Mouse (Mus musculus): ENCODE measurements around the gene Acp4. TPM values are rescaled to one million over a fixed set of nuclear protein-coding genes. Genes with fewer than 3 reads are reported as not detected.

The Acp4 gene
- polyA plus RNA-seq, 1 experiment: not detected

DNA sequence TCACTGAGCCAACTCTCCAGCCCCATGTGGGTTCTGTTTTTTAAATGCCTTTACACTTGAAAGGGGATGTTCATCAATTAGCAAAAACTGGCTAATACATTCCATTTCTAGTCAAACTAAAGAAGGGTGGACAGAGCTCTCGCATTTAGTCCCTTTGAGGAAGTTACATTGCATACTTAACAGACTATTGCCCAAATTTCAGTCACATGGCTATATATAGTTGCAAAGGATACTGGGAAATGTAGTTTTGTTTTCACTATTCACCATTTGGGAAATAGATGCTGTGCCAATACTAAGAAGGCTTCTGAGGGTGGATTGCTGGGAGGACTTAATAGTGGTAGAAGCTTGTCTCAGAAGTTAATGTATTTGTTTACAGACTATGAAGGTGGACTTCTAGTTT lies 23.8 kb upstream of the Acp4 start:
- DNase-seq (ENCODE audit: low read depth): no peak

DNA sequence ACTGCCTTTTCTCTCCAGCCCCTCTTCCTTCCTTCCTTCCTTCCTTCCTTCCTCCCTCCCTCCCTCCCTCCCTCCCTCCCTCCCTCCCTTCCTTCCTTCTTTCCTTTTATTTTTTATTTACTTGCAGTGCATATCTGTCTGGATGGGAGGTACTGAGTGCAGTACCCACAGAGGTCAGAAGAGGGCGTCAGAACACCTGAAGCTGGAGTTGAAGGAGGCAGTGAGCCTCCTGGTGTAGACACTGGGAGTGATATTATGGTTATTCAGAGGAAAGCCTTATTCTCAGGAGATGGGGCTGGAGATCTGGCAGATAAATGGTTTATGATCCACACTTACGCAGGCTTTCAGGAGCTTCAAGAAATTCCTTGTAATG lies 20.1 kb upstream of the Acp4 start:
- peak; percentile 53; the same call in 1 of the 2 replicates for TF ChIP-seq CTCF (IDR thresholded peaks at IDR 0.05; ENCODE audit: borderline replicate concordance, extremely low read depth, insufficient read depth, insufficient read length)
- no peak for TF ChIP-seq POLR2A (IDR thresholded peaks at IDR 0.05; ENCODE audit: borderline replicate concordance, extremely low read depth, insufficient read depth, insufficient read length, poor library complexity, severe bottlenecking)
- peak; percentile 63 for DNase-seq (ENCODE audit: low read depth)

More for the DNA sequence above, 23.8 kb upstream of the Acp4 start:
- no peak for TF ChIP-seq CTCF (IDR thresholded peaks at IDR 0.05; ENCODE audit: borderline replicate concordance, extremely low read depth, insufficient read depth, insufficient read length)
- TF ChIP-seq POLR2A (IDR thresholded peaks at IDR 0.05; ENCODE audit: borderline replicate concordance, extremely low read depth, insufficient read depth, insufficient read length, poor library complexity, severe bottlenecking): no peak

DNA sequence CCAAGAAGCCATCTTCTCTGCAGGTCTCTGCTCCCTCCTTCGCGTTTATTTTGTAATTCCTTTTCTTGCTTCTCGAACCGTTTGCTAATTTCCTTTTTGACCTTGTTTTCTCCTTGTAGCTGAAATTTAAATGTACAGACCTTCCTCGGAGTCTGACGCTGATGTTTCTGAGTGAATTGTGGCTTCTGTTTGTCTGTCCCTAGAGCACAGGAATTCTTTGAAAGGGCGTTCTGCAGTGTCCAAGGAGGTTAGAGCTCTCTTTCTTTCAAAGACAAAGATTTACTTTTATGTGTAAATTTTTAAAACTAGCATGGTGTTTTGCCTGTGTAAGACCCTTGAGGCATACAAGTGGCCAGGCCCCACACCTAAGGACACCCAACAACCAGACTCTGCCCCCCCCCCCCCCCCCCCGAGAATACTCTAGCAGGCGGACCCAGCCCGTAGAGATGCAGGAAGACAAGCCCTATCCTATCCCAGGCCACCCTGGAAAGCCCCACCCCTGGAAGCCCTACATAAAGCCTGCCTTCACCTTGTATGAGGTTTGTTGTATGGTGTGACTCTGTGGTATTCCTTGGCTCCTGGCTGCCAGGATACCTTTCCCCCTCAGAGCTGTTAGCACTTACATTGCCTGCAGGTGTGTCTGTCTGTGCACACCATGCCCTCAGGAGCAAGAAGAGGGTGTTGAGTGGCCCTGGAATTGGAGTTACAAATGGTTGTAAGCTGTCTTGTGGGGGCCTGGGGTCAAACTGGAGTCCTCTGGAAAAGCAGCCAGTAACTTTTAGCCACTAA lies 19.5 kb upstream of the Acp4 start:
- DNase-seq (ENCODE audit: low read depth): no peak
- no peak for TF ChIP-seq POLR2A (IDR thresholded peaks at IDR 0.05; ENCODE audit: borderline replicate concordance, extremely low read depth, insufficient read depth, insufficient read length, poor library complexity, severe bottlenecking)
- TF ChIP-seq CTCF (IDR thresholded peaks at IDR 0.05; ENCODE audit: borderline replicate concordance, extremely low read depth, insufficient read depth, insufficient read length): no peak

DNA sequence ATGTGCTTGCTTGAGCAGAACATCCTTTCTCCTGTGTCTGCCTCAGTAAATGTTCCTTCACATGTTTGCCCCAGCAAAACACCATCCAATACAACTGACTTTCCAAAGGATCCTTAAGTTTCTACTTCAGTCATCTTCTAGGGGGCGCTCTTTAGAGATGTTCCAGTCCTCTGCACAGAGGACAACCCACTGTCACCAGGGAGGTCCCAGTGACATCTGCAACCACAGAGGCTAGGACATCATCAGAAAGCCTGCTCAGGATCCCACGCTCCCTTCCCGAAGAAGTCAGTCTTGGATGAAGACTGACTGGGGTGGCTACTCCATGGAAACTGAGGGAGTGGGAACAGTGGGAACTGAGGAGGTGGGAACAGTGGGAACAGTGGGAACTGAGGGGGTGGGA lies 18.4 kb upstream of the Acp4 start:
- DNase-seq (ENCODE audit: low read depth): no peak
- TF ChIP-seq POLR2A (IDR thresholded peaks at IDR 0.05; ENCODE audit: borderline replicate concordance, extremely low read depth, insufficient read depth, insufficient read length, poor library complexity, severe bottlenecking) (no peak), CTCF (IDR thresholded peaks at IDR 0.05; ENCODE audit: borderline replicate concordance, extremely low read depth, insufficient read depth, insufficient read length) (no peak)

DNA sequence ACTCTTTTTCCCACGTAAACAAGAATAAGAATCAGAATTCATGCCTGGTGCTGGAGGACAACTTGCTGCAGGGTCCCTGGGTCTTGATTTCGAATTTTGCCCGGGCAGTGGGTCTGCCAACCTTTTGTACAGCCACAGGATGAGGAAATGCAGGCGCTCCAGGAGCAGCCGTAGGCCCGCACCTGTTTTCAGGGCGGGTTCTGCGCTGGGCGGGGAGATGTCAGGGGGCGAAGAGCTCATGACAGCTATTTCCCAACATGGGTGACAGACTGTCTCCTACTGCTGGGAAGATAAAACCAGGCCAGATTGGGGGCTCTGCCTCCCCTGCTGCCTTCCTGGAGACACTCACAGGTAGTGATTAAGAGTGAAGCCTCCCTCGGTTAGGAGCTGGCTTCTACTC lies 16.9 kb upstream of the Acp4 start:
- no peak for TF ChIP-seq CTCF (IDR thresholded peaks at IDR 0.05; ENCODE audit: borderline replicate concordance, extremely low read depth, insufficient read depth, insufficient read length)
- no peak for TF ChIP-seq POLR2A (IDR thresholded peaks at IDR 0.05; ENCODE audit: borderline replicate concordance, extremely low read depth, insufficient read depth, insufficient read length, poor library complexity, severe bottlenecking)
- DNase-seq (ENCODE audit: low read depth): no peak

DNA sequence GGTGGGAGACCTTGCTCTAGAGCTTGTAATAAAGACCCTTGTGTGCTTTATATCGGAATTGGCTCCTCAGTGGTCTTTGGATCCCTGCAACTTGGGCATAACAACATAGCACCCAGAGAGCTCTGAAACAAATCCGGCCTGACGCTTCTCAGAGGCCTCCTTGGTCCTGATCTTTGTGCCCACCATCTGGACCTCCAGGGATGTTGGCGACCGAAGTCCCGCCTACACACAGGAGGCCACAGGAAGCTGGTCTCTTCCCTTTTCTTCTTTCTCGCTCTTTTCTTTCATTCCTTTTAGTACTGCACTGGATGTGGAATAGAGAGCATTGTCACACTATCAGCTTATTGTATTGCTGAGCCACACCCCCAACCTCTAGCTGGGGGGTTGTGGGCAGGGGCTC lies 16.3 kb upstream of the Acp4 start:
- no peak for DNase-seq (ENCODE audit: low read depth)
- no peak for TF ChIP-seq POLR2A (IDR thresholded peaks at IDR 0.05; ENCODE audit: borderline replicate concordance, extremely low read depth, insufficient read depth, insufficient read length, poor library complexity, severe bottlenecking)
- no peak for TF ChIP-seq CTCF (IDR thresholded peaks at IDR 0.05; ENCODE audit: borderline replicate concordance, extremely low read depth, insufficient read depth, insufficient read length)

DNA sequence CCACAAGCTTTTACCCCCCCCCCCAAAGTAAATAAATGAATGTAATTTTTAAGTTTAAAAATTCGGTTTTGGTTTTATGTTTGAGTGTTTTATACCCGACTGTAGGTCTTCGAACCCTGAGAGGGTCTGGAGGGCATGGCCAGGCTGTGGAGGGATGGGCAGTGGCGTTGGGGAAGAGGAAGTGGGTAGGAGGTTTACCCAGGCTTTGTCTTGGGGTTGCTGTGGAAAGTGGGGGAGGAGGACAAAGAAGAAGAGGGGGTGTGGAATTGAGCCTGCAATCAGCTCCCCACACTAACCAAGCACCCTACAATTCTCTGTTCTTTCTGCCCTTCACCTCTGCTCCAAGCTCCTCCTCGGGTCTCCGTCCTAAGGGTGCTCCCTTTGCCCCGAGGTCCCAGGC lies 15.4 kb upstream of the Acp4 start:
- no peak for TF ChIP-seq POLR2A (IDR thresholded peaks at IDR 0.05; ENCODE audit: borderline replicate concordance, extremely low read depth, insufficient read depth, insufficient read length, poor library complexity, severe bottlenecking)
- no peak for TF ChIP-seq CTCF (IDR thresholded peaks at IDR 0.05; ENCODE audit: borderline replicate concordance, extremely low read depth, insufficient read depth, insufficient read length)

DNA sequence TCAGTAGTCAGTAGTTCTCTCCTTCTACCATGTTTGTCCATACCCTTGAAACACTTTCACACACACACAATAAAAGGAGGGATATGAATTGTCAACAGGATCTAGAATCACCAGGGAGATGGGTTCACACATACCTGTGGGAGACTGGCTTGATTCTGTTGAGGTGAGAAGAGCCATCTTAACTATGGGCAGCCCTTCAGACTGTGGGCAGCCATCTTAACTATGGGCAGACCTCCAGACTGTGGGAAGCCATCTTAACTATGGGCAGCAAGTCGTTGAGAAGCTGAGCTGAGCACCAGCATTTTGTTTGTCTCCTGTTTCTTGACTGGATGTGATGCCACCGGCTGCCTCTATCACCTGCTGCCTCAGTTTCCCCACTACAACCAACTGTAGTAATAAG lies 14.1 kb upstream of the Acp4 start:
- TF ChIP-seq CTCF (IDR thresholded peaks at IDR 0.05; ENCODE audit: borderline replicate concordance, extremely low read depth, insufficient read depth, insufficient read length) (no peak), POLR2A (IDR thresholded peaks at IDR 0.05; ENCODE audit: borderline replicate concordance, extremely low read depth, insufficient read depth, insufficient read length, poor library complexity, severe bottlenecking) (no peak)
- peak; percentile 75 for DNase-seq (ENCODE audit: low read depth)

More for the DNA sequence above, 15.4 kb upstream of the Acp4 start:
- no peak for DNase-seq (ENCODE audit: low read depth)

DNA sequence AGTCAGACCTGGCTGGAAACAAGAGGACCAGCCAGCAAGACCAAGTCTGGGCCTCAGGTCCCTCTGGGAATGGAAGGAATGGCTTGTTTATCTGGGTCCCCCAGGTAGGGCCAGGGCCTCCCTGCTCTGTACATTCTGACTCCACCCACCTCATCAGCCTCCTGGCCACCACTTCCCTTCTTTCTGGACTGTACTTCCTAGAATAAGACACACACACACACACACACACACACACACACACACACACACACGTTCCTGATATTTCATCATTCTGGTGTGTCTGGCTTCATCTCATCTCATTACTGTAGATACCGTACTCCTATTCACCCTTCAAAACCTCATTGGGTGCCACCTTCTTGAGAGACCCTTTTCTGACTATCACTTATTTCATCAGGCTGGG lies 12.2 kb upstream of the Acp4 start:
- TF ChIP-seq POLR2A (IDR thresholded peaks at IDR 0.05; ENCODE audit: borderline replicate concordance, extremely low read depth, insufficient read depth, insufficient read length, poor library complexity, severe bottlenecking) (no peak), CTCF (IDR thresholded peaks at IDR 0.05; ENCODE audit: borderline replicate concordance, extremely low read depth, insufficient read depth, insufficient read length) (no peak)
- no peak for DNase-seq (ENCODE audit: low read depth)

DNA sequence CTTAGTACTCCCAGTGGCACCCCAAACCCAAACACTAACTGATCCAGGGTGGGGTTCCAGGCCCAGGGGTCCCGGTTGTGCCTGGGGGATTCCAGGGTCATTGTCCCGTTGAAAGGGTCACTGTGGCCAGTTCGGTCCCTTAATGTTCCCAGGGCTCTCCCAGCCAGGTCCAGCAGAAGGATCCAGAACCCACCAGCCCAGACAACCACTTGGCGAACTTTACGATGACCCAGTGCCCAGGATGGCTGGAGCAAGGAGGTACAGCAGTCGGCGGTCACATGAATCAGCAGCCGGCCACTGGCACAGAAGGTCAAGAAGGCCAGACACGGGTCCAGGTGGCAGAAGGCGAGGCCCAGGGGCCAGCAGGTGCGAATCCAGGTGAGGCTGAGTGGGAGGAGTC lies 10.9 kb upstream of the Acp4 start:
- TF ChIP-seq CTCF (IDR thresholded peaks at IDR 0.05; ENCODE audit: borderline replicate concordance, extremely low read depth, insufficient read depth, insufficient read length) (no peak), POLR2A (IDR thresholded peaks at IDR 0.05; ENCODE audit: borderline replicate concordance, extremely low read depth, insufficient read depth, insufficient read length, poor library complexity, severe bottlenecking) (no peak)
- no peak for DNase-seq (ENCODE audit: low read depth)

DNA sequence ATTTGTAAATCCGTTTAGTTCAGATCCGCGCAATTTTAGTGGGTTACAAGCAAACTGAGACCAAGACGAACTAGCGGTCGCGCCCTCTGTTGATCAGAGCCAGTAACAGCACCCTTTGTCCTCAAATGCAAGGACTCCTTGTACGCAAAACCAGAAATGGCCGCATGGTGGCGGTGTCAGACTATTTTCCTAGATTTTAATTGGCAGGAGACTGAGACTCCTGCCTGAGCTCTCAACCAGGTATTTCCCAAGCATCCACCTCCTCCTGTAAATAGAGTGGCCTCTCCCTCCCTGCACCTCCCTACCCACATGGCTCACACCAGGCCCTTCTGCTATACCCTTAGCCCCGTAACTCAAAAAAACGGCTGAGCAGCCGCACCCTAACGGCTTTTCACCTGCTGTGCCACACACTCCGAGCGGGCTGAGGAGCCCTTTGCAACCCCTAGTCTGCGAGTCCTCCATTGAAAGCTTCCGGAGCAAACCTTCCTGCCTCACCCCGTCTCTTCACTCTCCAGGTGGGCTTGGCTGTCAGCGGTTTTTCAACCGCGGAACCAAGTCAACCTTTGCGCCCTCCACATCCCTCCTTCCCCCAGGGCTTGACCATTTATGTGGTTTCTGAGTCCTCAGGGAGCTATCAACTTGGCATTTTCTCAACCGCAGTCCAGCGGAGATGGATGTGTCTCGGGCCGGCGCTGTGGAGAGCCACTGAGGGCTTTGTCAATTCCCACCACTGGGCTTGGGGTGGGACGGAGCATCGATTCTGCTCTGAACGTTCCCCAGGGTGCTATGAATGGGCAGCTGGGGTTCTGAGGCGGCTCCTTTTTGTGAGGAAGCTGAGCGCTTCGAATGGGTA lies 5.8 kb upstream of the Acp4 start:
- peak; percentile 97 for DNase-seq (ENCODE audit: low read depth)
- peak; percentile 97 for TF ChIP-seq CTCF (IDR thresholded peaks at IDR 0.05; ENCODE audit: borderline replicate concordance, extremely low read depth, insufficient read depth, insufficient read length)
- TF ChIP-seq POLR2A (IDR thresholded peaks at IDR 0.05; ENCODE audit: borderline replicate concordance, extremely low read depth, insufficient read depth, insufficient read length, poor library complexity, severe bottlenecking): no peak
